Mouse (Mus musculus): ENCODE measurements around the gene Glra4.
"Not testable (repeated sequence)": the region's sequence is repeated elsewhere in the genome, so short reads cannot be mapped to it uniquely, and the experiment has no call there.

Gene Glra4

DNA sequence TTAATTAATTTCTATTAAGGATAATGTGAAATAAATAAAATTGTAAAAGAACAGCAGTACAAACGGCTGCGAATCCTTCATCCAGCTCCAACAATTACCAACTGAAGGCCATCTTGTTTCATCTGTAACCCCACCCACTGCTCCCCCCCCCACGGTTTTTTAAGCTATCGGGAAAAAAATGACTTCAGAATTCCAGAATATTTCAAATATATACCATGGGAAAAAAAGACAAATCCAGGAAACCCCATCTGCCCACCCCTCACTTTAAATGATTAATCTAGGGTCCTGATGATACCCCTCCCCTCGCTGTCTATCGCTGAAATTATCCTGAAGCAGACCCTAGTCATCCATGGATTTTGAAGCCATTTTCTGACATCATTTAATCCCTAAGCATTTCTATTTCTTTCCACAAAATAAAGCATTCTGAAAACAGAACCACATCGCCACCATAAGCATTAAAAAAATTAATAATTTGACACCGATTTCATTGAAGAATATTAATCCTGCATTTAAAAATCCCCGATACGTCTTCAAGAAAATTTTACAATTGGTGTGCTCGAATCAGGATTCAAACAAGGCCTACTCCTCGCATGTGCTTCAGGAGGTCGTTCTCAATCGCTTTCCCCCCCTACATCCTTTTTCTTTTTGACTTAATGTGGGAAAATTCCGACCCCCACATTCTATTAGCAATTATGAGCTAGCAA lies 39.7 kb downstream of the Glra4 start:
- intact Hi-C loops (cut with DNase I) = loop anchor here (5.0 kb wide), 1 partner anchor 277 kb away; no protein-coding TSS in a partner anchor

- intact Hi-C loops (cut with DNase I) = no loop called here
Measured at GRCm38 (mm10) chrX:136732016-136732415, 47.9 kb downstream of the Glra4 start.

- intact Hi-C loops (cut with DNase I) = not testable (repeated sequence)
Measured at GRCm38 (mm10) chrX:136714742-136715474, 65.0 kb downstream of the Glra4 start.

DNA sequence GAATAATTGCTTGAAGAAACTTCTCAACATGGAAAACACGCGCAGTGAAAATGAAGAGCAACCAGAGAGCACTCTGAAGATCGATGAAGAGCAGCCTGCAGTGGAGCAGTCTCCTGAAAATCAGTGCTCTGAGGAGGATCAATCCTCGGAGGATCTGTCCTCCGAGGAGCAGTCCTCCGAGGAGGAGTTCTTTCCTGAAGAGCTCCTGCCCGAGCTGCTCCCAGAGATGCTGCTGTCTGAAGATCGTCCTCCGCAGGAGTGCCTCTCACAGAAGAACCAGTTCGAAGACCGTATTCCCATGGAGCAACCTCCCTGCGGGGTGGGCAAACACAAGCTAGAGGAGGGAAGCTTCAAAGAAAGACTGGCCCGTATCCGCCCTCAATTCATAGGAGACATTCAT lies 71.2 kb downstream of the Glra4 start:
- intact Hi-C loops (cut with DNase I) = no loop called here

DNA sequence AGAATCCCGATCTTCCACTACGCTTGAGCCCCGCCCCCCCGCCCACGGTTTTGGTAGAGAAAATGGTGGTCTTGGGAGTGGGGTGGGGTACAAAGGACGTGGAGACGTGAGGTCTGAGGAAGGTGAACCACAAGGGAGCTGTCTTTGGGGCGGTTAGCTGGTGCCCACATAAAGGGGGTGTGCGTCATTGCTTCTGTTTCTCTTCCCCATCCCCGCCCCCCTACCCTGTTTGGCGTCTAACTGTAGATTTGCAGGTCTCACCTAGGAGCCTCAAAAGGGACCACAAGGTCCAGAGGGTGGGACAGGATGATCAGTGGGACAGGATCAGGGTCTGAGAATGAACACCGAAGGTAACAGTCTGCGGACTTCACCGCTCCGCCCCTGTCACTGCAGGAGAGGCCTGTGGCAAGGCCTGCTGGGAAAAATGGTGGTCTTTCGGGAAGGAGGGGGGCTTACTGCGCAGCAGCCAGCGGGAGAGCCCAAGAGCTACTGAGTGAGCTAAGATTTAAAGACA lies 71.7 kb downstream of the Glra4 start:
- intact Hi-C loops (cut with DNase I) = no loop called here

Data from adrenal gland (tissue).